Mouse (Mus musculus) liver, embryonic 15.5 days (tissue): ENCODE results near the gene F11. TPM values are rescaled to one million over a fixed set of nuclear protein-coding genes. Genes with fewer than 3 reads are reported as not detected.

Experiments
- ATAC-seq: fragments of 200-750 bp; cut with Nextera tagmentation; 2 replicates; pipeline ENCODE4 v1.8.0; 2017; ENCODE audit warnings: moderate number of reproducible peaks, mild to moderate bottlenecking, moderate library complexity; ENCODE audit not compliant: insufficient read depth
- H3K27ac ChIP-seq: fragments of 300-500 bp; sonication (generic); replicated peaks from 2 replicates; pipeline ENCODE4 v1.5.1; 2015; ENCODE audit warnings: mild to moderate bottlenecking, inconsistent platforms
- H3K27me3 ChIP-seq: fragments of 300-500 bp; sonication (generic); 2 replicates; pipeline ENCODE4 v1.6.1; 2015; ENCODE audit warnings: mild to moderate bottlenecking, inconsistent platforms
- H3K36me3 ChIP-seq: fragments of 300-500 bp; sonication (generic); replicated peaks from 2 replicates; pipeline ENCODE4 v1.6.1; 2015; ENCODE audit warnings: moderate library complexity, mild to moderate bottlenecking, inconsistent platforms
- H3K4me1 ChIP-seq: fragments of 300-500 bp; sonication (generic); replicated peaks from 2 replicates; pipeline ENCODE4 v1.6.1; 2015; ENCODE audit warnings: inconsistent platforms
- H3K4me2 ChIP-seq: fragments of 300-500 bp; sonication (generic); 2 replicates; pipeline ENCODE4 v1.6.1; 2015; ENCODE audit warnings: moderate library complexity, mild to moderate bottlenecking, inconsistent platforms
- H3K4me3 ChIP-seq: fragments of 300-500 bp; sonication (generic); replicated peaks from 2 replicates; pipeline ENCODE4 v1.5.1; 2015; ENCODE audit warnings: mild to moderate bottlenecking, inconsistent platforms
- H3K9ac ChIP-seq: fragments of 300-500 bp; sonication (generic); 2 replicates; pipeline ENCODE4 v1.6.1; 2015; ENCODE audit warnings: moderate library complexity, mild to moderate bottlenecking, inconsistent platforms
- H3K9me3 ChIP-seq: fragments of 300-500 bp; sonication (generic); replicated peaks from 2 replicates; pipeline ENCODE4 v1.6.1; 2016; ENCODE audit warnings: inconsistent platforms
- WGBS: fragments of 180-500 bp; shearing (Covaris S2); methylation state at CpG from one replicate; pipeline ENCODE4 v1.1.7; 2015; ENCODE audit warnings: mixed read lengths; ENCODE audit not compliant: insufficient replicate concordance; 5-methylcytosine and 5-hydroxymethylcytosine counted together
- polyA plus RNA-seq: library from polyadenylated mRNA; unstranded; fragments of >200 nt; fragmentation: Nextera tagmentation; extraction: Ambion mirVana; gene quantifications from 2 replicates; pipeline ENCODE4 v1.2.1, GENCODE M21; 2015

Gene F11
- polyA plus RNA-seq: 28.7 and 38.8 TPM in 2 replicates

DNA sequence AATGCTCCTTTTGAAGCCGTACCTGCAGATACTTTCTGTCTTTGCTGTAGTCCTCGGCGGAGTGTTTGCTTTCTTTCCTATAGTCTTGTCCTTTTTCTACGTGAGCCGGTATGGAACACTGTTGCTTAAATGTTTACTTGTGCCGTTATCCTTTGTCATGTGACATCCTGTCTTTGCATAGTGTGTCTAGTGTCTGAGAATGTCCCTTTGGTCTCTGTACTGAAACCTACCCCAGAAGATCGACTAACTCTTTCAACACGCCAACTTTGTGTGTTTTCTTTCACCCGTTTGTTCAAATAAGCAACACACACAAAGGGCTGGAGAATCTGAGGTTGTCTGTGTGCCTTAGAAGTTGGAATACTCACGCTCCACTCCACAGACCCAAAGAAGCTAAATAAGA is at the start of gene F11:
TSS of gene F11 (minus strand) at position 112 of the 400 bp plus-strand sequence.
- H3K4me3 ChIP-seq: peak within 1 kb of the TSS; percentile 28
- ATAC-seq: peak; percentile 66

DNA sequence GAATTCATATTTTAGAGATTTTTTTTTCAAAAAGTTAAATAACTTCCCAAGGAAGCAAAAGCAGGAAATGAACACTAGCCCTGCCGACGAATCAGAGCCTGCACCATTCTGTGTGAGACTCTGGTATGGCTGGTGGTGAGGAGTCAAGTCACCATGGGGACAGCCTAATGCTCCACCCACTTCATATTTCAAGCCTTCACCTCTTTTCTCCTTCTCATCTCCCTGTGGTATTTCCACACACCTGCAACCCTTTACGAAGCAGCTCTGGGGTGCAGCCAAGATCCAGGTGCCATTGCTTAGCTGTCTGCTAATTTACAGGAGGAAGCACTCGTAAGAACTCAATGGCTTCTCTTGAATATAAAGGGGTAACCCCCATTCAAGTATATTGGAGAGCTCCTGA is 49.1 kb upstream of the F11 start:
- Histone ChIP-seq H3K36me3 (no peaks in the 10 kb centered on the region), H3K27ac (no peak overlapping the region), H3K4me2 (no peak overlapping the region), H3K4me3 (no peak overlapping the region), H3K9me3 (no peaks in the 10 kb centered on the region), H3K4me1 (no peaks in the 10 kb centered on the region), H3K27me3 (no peaks in the 10 kb centered on the region), H3K9ac (no peak overlapping the region)
- no peak for ATAC-seq
- 60% methylated on average over 4 of the region's 4 CpGs for WGBS

More for the DNA sequence above, at the start of gene F11:
- no peaks in the 10 kb centered on the region for H3K9me3 ChIP-seq
- peak within 1 kb of the TSS; percentile 76 for H3K27ac ChIP-seq
- H3K36me3 ChIP-seq: no peaks in the 10 kb centered on the region
- WGBS: 54% methylated on average over 10 of the region's 10 CpGs
- no peak within 1 kb of the TSS for H3K9ac ChIP-seq
- peak within 1 kb of the TSS; percentile 4; the same call in 1 of the 2 replicates for H3K4me2 ChIP-seq
- H3K27me3 ChIP-seq: no peaks in the 10 kb centered on the region
- peaks cover 1% of the 10 kb centered on the region; the same call in 1 of the 2 replicates for H3K4me1 ChIP-seq

DNA sequence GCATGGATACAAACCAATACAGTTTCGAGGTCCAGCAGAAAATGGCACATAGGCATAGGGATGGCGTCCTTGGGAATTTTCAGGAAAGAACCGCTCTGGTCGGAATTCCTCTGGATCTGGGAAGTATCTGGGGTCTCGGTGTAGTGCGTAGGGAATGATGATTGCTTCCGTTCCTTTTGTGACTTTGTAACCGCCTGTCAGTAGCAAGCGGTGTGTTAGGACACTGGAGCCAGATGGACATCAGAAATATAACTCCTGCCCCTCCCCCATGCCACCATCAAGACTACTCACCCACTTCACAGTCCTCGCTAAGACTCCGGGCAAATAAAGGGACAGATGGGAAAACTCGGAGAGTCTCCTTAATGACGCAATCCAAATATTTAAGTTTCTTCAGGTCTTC is 46.5 kb upstream of the F11 start, which contains the start of gene Gm45753:
TSS of gene Gm45753 (minus strand) at position 101 of the 400 bp plus-strand sequence.
- ATAC-seq: no peak
- Histone ChIP-seq H3K9ac (no peak within 1 kb of the TSS), H3K4me2 (no peak within 1 kb of the TSS), H3K4me1 (no peaks in the 10 kb centered on the region), H3K36me3 (no peaks in the 10 kb centered on the region), H3K27ac (no peak within 1 kb of the TSS), H3K27me3 (no peaks in the 10 kb centered on the region), H3K9me3 (no peaks in the 10 kb centered on the region), H3K4me3 (no peak within 1 kb of the TSS)
- WGBS: 71% methylated on average over 13 of the region's 13 CpGs

DNA sequence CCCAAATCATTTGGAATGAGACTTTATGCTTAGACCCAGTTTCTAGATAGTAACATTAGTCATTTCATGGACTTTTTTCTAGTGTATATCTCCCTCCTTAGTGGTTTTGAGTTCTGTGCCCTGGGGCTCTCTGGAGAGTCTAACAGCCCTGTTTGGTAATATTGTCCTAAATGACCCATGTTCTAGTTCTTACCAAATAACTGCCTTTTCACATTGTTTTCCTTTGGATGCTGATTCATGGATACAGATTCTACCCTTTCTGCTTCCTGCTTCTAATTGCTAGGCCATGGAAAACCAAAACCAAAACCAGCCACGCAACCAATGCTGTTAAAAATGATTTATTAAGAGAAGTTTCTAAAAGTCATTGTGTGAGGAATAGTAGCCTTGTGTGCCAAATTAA is 43.6 kb upstream of the F11 start:
- no peaks in the 10 kb centered on the region for H3K4me1 ChIP-seq
- no peaks in the 10 kb centered on the region for H3K9me3 ChIP-seq
- no peaks in the 10 kb centered on the region for H3K36me3 ChIP-seq
- 57% methylated on average over 1 of the region's 1 CpGs for WGBS
- no peaks in the 10 kb centered on the region for H3K27me3 ChIP-seq
- no peak for ATAC-seq
- no peak overlapping the region for H3K9ac ChIP-seq
- H3K4me3 ChIP-seq: no peak overlapping the region
- no peak overlapping the region for H3K27ac ChIP-seq
- no peak overlapping the region for H3K4me2 ChIP-seq

DNA sequence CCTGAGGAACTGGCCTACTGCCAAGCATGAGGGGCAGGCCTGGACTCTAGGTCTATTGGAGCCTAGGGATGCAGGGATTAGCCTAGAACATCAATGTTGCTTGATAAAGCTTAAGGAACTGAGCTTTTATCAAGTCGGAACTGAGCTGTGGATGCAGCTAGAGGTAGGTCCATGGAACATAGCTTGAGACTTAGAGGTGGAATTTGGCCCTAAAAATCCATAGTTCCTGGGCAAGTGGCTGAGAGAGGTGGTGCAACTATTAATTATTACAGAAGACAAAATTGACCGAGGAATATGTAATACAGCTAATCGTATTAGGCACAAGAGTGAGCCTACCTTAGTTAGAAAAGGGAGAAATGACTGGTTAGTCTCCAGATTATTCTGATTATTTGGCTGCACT is 42.5 kb upstream of the F11 start:
- no peaks in the 10 kb centered on the region for H3K4me1 ChIP-seq
- no peak overlapping the region for H3K4me3 ChIP-seq
- 63% methylated on average over 3 of the region's 3 CpGs for WGBS
- H3K36me3 ChIP-seq: no peaks in the 10 kb centered on the region
- H3K27ac ChIP-seq: no peak overlapping the region
- H3K4me2 ChIP-seq: no peak overlapping the region
- H3K9me3 ChIP-seq: no peaks in the 10 kb centered on the region
- ATAC-seq: no peak
- no peaks in the 10 kb centered on the region for H3K27me3 ChIP-seq
- no peak overlapping the region for H3K9ac ChIP-seq

DNA sequence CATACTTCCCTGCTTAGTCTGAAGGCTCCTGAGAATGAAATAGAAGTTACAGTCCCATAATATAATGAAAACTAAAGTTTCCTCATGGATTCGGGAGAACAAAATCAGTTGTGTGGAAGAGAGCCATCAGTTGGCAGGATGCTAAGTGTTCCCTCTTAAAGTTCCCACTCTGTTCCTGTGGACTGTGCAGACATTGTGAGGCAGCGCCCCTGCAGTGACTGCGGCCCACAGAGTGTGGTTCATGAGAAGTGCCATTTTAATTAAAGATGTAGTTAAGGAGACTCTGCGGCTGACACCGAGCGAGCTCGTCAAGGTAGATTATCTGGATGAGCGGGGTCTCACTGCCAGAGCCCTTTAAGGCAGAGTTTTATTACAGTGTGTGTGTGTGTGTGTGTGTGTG is 40.6 kb upstream of the F11 start:
- Histone ChIP-seq H3K36me3 (no peaks in the 10 kb centered on the region), H3K27ac (no peak overlapping the region), H3K9me3 (no peaks in the 10 kb centered on the region), H3K9ac (no peak overlapping the region), H3K27me3 (no peaks in the 10 kb centered on the region), H3K4me2 (no peak overlapping the region), H3K4me3 (no peak overlapping the region), H3K4me1 (no peaks in the 10 kb centered on the region)
- ATAC-seq: no peak
- 64% methylated on average over 8 of the region's 8 CpGs for whole genome bisulfite sequencing

DNA sequence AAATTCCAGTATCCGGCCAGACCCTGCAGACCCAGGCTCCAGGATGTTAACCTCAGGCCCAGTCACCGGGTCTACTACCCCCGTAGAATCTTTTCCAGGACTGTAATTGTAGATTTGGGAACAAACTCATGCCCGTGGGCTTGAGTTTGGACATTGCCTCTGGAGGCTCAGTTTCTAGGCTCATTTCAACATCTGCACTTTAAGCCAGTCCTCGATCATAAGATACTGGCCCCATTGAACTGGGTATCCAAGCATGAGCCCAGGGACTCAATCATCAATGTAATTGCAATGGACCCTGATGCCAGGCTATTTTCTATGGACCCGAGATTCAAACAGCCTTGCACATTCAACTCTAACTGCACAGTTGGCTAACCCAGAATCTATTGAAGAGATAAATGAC is 33.4 kb upstream of the F11 start:
- 55% methylated on average over 6 of the region's 6 CpGs for WGBS
- ATAC-seq: no peak
- Histone ChIP-seq H3K4me2 (no peak overlapping the region), H3K9me3 (no peaks in the 10 kb centered on the region), H3K27ac (no peak overlapping the region), H3K27me3 (no peaks in the 10 kb centered on the region), H3K9ac (no peak overlapping the region), H3K4me1 (no peaks in the 10 kb centered on the region), H3K36me3 (no peaks in the 10 kb centered on the region), H3K4me3 (no peak overlapping the region)

DNA sequence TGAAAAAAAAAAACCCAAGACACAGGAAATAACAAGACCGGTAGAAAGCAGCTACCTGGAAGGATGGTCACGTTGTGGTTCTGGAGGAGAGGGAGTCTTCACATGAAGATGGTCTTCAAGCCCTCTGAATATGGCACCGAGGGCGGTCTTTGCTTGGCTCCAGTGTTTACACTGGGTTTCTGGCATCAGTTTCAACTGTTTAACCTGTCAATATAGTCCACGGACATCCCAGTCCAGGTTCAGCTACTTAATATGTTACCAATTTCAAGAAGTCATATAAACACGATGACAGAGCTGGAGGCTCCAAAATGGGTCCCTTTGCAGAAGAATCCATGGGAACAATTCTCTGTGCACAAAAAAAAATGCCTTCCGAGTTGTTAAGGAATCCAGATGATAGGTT is 32.9 kb upstream of the F11 start, which contains the start of gene Klkb1:
TSS of gene Klkb1 (minus strand) at position 173 of the 400 bp plus-strand sequence.
- no peaks in the 10 kb centered on the region for H3K27me3 ChIP-seq
- no peaks in the 10 kb centered on the region for H3K4me1 ChIP-seq
- peak within 1 kb of the TSS; percentile 31; the same call in 1 of the 2 replicates for H3K4me3 ChIP-seq
- WGBS: 50% methylated on average over 7 of the region's 7 CpGs
- H3K4me2 ChIP-seq: no peak within 1 kb of the TSS
- H3K36me3 ChIP-seq: no peaks in the 10 kb centered on the region
- peak; percentile 22; the same call in 1 of the 2 replicates for ATAC-seq
- no peaks in the 10 kb centered on the region for H3K9me3 ChIP-seq
- no peak within 1 kb of the TSS for H3K9ac ChIP-seq
- H3K27ac ChIP-seq: no peak within 1 kb of the TSS

DNA sequence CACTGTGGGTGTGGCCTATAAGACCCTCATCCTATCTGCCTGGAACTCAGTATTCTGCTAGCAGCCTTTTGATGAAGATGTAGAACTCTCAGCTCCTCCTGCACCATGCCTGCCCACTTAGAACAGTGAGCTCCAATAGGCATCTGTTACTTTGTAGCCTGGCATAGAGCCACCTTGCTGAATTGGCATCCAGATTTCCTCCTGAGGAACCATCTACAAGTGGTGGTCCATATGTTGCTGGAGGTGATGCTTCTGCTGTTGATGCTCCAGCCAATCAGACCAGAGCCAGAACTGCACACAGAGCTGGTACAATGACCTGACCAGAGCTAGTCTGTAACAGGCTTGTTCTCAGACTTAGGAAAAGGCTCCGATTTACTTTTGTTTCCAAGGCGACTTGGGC is 30.0 kb upstream of the F11 start:
- H3K27ac ChIP-seq: no peak overlapping the region
- H3K4me2 ChIP-seq: no peak overlapping the region
- no peak overlapping the region for H3K4me3 ChIP-seq
- H3K9me3 ChIP-seq: no peaks in the 10 kb centered on the region
- H3K27me3 ChIP-seq: no peaks in the 10 kb centered on the region
- H3K4me1 ChIP-seq: no peaks in the 10 kb centered on the region
- no peaks in the 10 kb centered on the region for H3K36me3 ChIP-seq
- 66% methylated on average over 2 of the region's 2 CpGs for WGBS
- no peak for ATAC-seq
- H3K9ac ChIP-seq: no peak overlapping the region

DNA sequence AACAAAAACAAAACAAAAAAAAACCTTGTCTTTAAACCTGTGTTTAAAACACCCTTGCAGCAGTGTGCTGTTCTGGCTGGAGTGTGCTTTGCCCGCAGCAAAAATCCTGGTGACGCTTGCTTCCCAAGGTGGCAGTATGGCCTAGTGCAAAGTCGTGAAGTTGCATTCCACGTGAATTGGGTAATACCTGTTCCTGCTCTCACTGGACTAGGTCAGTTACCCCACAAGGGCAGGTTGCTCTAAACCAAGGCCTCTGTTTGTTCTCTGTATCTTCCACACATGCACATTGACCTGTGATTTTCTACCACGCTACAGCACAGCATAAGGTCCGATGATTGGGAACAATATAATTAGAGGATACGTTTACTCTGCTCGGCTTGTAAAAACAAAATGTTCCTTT is 19.8 kb upstream of the F11 start:
- H3K9me3 ChIP-seq: no peaks in the 10 kb centered on the region
- no peaks in the 10 kb centered on the region for H3K36me3 ChIP-seq
- WGBS: 63% methylated on average over 8 of the region's 8 CpGs
- H3K4me3 ChIP-seq: no peak overlapping the region
- ATAC-seq: peak; percentile 81
- H3K27ac ChIP-seq: no peak overlapping the region; the same call in none of the 2 replicates
- H3K27me3 ChIP-seq: no peaks in the 10 kb centered on the region
- H3K9ac ChIP-seq: no peak overlapping the region
- 0 out of 2 replicates have a peak, but pooled peaks cover 3% of the 10 kb centered on the region for H3K4me1 ChIP-seq
- no peak overlapping the region for H3K4me2 ChIP-seq

DNA sequence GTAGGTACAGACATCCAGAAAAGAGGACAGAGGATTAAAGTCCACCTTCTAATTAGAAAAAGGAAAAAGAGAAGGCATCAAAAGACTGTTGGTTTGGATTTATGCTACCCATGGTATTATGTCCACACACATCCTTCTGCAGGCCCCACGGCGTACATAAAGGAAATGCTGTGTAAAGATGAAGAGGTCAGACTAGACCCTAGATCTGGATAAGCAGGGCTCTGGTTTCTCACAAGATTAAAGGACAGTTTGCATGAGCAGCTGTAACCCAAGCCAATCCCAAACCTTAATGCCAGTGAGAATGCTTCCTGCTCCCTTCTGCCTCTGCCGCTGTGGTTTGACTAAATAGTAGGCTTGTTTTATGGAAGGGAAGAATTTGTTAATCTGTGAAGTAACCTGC is 15.6 kb upstream of the F11 start:
- no peak overlapping the region for H3K9ac ChIP-seq
- no peaks in the 10 kb centered on the region for H3K27me3 ChIP-seq
- H3K9me3 ChIP-seq: no peaks in the 10 kb centered on the region
- no peak overlapping the region for H3K27ac ChIP-seq
- no peak overlapping the region for H3K4me2 ChIP-seq
- H3K4me3 ChIP-seq: no peak overlapping the region
- 0 out of 2 replicates have a peak, but pooled peaks cover under 1% of the 10 kb centered on the region for H3K4me1 ChIP-seq
- no peak for ATAC-seq
- no peaks in the 10 kb centered on the region; the same call in 1 of the 2 replicates for H3K36me3 ChIP-seq
- whole genome bisulfite sequencing: 65% methylated on average over 3 of the region's 3 CpGs

DNA sequence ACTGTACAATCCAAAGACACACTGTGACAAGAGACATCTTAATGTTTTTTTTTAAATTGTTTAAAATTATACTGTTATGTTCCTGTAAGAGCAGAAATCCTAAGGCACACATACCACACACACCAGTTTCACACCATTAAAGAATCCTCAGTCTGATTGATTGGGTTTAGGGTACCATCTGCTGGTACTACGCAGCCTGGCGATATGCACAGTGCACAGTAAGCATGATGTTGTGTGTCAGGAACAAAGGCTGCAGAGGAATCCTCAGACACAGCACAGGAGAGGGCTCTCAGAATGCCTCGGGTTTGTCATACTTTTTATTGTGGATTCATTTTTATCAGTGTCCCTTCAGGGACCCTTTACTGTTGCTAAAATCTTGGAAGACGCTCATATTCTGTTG is 12.5 kb upstream of the F11 start:
- H3K36me3 ChIP-seq: no peaks in the 10 kb centered on the region; the same call in 1 of the 2 replicates

More for the DNA sequence above, 12.5 kb upstream of the F11 start:
- Histone ChIP-seq H3K9ac (no peak overlapping the region), H3K4me3 (no peak overlapping the region), H3K27ac (no peak overlapping the region), H3K27me3 (no peaks in the 10 kb centered on the region), H3K4me1 (no peaks in the 10 kb centered on the region), H3K4me2 (no peak overlapping the region), H3K9me3 (no peaks in the 10 kb centered on the region)
- no peak for ATAC-seq
- 60% methylated on average over 4 of the region's 4 CpGs for WGBS
